Mouse (Mus musculus): ENCODE measurements around the gene Bbs9. TPM values are rescaled to one million over a fixed set of nuclear protein-coding genes. Genes with fewer than 3 reads are reported as not detected.
"Not testable (repeated sequence)": the region's sequence is repeated elsewhere in the genome, so short reads cannot be mapped to it uniquely, and the experiment has no call there.

Gene Bbs9
- polyA plus RNA-seq, 1 experiment: 14.3 TPM

GRCm38 (mm10) chr9:22848800-22849199 lies 373.3 kb downstream of the Bbs9 start:
- no peak for DNase-seq (ENCODE audit: low spot score)

GRCm38 (mm10) chr9:22849212-22849611 lies 373.7 kb downstream of the Bbs9 start:
- DNase-seq (ENCODE audit: low spot score): no peak

- DNase-seq (ENCODE audit: low spot score): not testable (repeated sequence)
Observed at GRCm38 (mm10) chr9:22869147-22869546, 393.6 kb downstream of the Bbs9 start.

GRCm38 (mm10) chr9:22870661-22871060 lies 395.1 kb downstream of the Bbs9 start:
- DNase-seq (ENCODE audit: low spot score): no peak

- DNase-seq (ENCODE audit: low spot score): no peak
Observed at GRCm38 (mm10) chr9:22875231-22875630, 399.7 kb downstream of the Bbs9 start.

- no peak for DNase-seq (ENCODE audit: low spot score)
Observed at GRCm38 (mm10) chr9:22879266-22879665, 403.8 kb downstream of the Bbs9 start.

- DNase-seq (ENCODE audit: low spot score): no peak
Observed at GRCm38 (mm10) chr9:22886351-22886750, 410.8 kb downstream of the Bbs9 start.

GRCm38 (mm10) chr9:22905434-22905833 lies 429.9 kb downstream of the Bbs9 start:
- DNase-seq (ENCODE audit: low spot score): no peak

GRCm38 (mm10) chr9:22916808-22917207 lies 441.3 kb downstream of the Bbs9 start:
- no peak for DNase-seq (ENCODE audit: low spot score)

GRCm38 (mm10) chr9:22935645-22936044 lies 460.1 kb downstream of the Bbs9 start:
- no peak for DNase-seq (ENCODE audit: low spot score)

Other genes starting within 250 kb of the Bbs9 start
- gene Zfp599, start 215.8 kb upstream of the Bbs9 start, polyA plus RNA-seq (2012; rRNA removed): 0.26 and 0.34 TPM in 2 replicates
- 11.9 and 12.6 TPM in 2 replicates for gene Zfp810, start 168.1 kb upstream of the Bbs9 start, polyA plus RNA-seq (2012; rRNA removed)
- gene Anln, start 86.5 kb upstream of the Bbs9 start, polyA plus RNA-seq (2012; rRNA removed): 5.2 and 6.6 TPM in 2 replicates
- 3.3 and 3.5 TPM in 2 replicates for gene 9530077C05Rik, start 64.2 kb upstream of the Bbs9 start, polyA plus RNA-seq (2012; rRNA removed)
- gene Gm17545, start 21.4 kb upstream of the Bbs9 start, polyA plus RNA-seq (2012; rRNA removed): not detected in 2 replicates
- 58.9 and 68.6 TPM in 2 replicates for gene Rp9, start 6.0 kb upstream of the Bbs9 start, polyA plus RNA-seq (2012; rRNA removed)